Mouse (Mus musculus) heart, embryonic 10.5 days (tissue): Measurements from ENCODE around the gene Pgpep1. TPM values are rescaled to one million over a fixed set of nuclear protein-coding genes. Genes with fewer than 3 reads are reported as not detected.

Experiments
- DNase-seq: peaks from one replicate; pipeline ENCODE4 v3.0.0-alpha.2; 2017; ENCODE audit warnings: low spot score
- H3K27ac ChIP-seq: fragments of 300-500 bp; sonication (generic); 2 replicates; pipeline ENCODE4 v1.5.1; 2016; ENCODE audit warnings: mild to moderate bottlenecking
- H3K27me3 ChIP-seq: fragments of 300-500 bp; sonication (generic); 2 replicates; pipeline ENCODE4 v1.6.1; 2016; ENCODE audit warnings: mild to moderate bottlenecking; ENCODE audit not compliant: poor library complexity, insufficient read depth, severe bottlenecking
- H3K36me3 ChIP-seq: fragments of 300-500 bp; sonication (generic); 2 replicates; pipeline ENCODE4 v1.6.1; 2016; ENCODE audit warnings: mild to moderate bottlenecking, moderate library complexity
- H3K4me1 ChIP-seq: fragments of 300-500 bp; sonication (generic); 2 replicates; pipeline ENCODE4 v1.6.1; 2016; ENCODE audit warnings: mild to moderate bottlenecking
- H3K4me3 ChIP-seq: fragments of 300-500 bp; sonication (generic); 2 replicates; pipeline ENCODE4 v1.5.1; 2016; ENCODE audit warnings: mild to moderate bottlenecking, moderate library complexity
- H3K9me3 ChIP-seq: fragments of 300-500 bp; sonication (generic); 2 replicates; pipeline ENCODE4 v1.6.1; 2016; ENCODE audit warnings: mild to moderate bottlenecking, moderate library complexity
- WGBS: fragments of 180-500 bp; shearing (Covaris S2); methylation state at CpG from one replicate; pipeline ENCODE4 v1.1.7; 2016; 5-methylcytosine and 5-hydroxymethylcytosine counted together
- polyA plus RNA-seq: library from polyadenylated mRNA; unstranded; fragments of >200 nt; fragmentation: Nextera tagmentation; extraction: Ambion mirVana; gene quantifications from 2 replicates; pipeline ENCODE4 v1.2.1, GENCODE M21; 2016

The Pgpep1 gene
- polyA plus RNA-seq, result 38.0 and 42.0 TPM in 2 replicates

GRCm38 (mm10) chr8:70660273-70660725 lies at the start of gene Pgpep1:
Gene Pgpep1, minus strand, starts transcription at chr8:70660388.
- H3K9me3 ChIP-seq, result no peaks in the 10 kb centered on the region
- H3K36me3 ChIP-seq, result peaks cover 16% of the 10 kb centered on the region
- H3K27me3 ChIP-seq, result no peaks in the 10 kb centered on the region
- peak within 1 kb of the TSS; percentile 81 for H3K4me3 ChIP-seq
- H3K27ac ChIP-seq, result peak within 1 kb of the TSS; percentile 90
- 2% methylated on average over 14 of the region's 14 CpGs for WGBS
- peak; percentile 83 for DNase-seq
- H3K4me1 ChIP-seq, result peaks cover 34% of the 10 kb centered on the region

GRCm38 (mm10) chr8:70709794-70710193 lies 49.6 kb upstream of the Pgpep1 start:
- no peak for DNase-seq
- WGBS, result 87% methylated on average over 9 of the region's 9 CpGs
- Histone ChIP-seq H3K27me3 (peaks cover 17% of the 10 kb centered on the region; the same call in 1 of the 2 replicates), H3K4me1 (peaks cover 10% of the 10 kb centered on the region; the same call in 1 of the 2 replicates), H3K36me3 (no peaks in the 10 kb centered on the region), H3K4me3 (no peak overlapping the region), H3K9me3 (no peaks in the 10 kb centered on the region), H3K27ac (no peak overlapping the region)

- peaks cover 8% of the 10 kb centered on the region; the same call in 1 of the 2 replicates for H3K27me3 ChIP-seq
- H3K4me3 ChIP-seq, result no peak overlapping the region
- peaks cover 10% of the 10 kb centered on the region; the same call in 1 of the 2 replicates for H3K4me1 ChIP-seq
- 0 out of 2 replicates have a peak, but pooled peaks cover 2% of the 10 kb centered on the region for H3K36me3 ChIP-seq
- H3K9me3 ChIP-seq, result no peaks in the 10 kb centered on the region
- WGBS, result 82% methylated on average over 14 of the region's 14 CpGs
- DNase-seq, result no peak
- H3K27ac ChIP-seq, result no peak overlapping the region
Observed at GRCm38 (mm10) chr8:70708281-70708680, 48.1 kb upstream of the Pgpep1 start.

- no peak within 1 kb of the TSS for H3K4me3 ChIP-seq
- 90% methylated on average over 3 of the region's 3 CpGs for WGBS
- H3K4me1 ChIP-seq, result peaks cover 21% of the 10 kb centered on the region
- DNase-seq, result no peak
- H3K36me3 ChIP-seq, result peaks cover 8% of the 10 kb centered on the region; the same call in 1 of the 2 replicates
- H3K27ac ChIP-seq, result no peak within 1 kb of the TSS
- no peaks in the 10 kb centered on the region for H3K9me3 ChIP-seq
- H3K27me3 ChIP-seq, result no peaks in the 10 kb centered on the region
Observed at GRCm38 (mm10) chr8:70703287-70703686, 43.1 kb upstream of the Pgpep1 start, which contains the start of gene Iqcn. Gene Iqcn, plus strand, starts transcription at chr8:70703457.

DNA sequence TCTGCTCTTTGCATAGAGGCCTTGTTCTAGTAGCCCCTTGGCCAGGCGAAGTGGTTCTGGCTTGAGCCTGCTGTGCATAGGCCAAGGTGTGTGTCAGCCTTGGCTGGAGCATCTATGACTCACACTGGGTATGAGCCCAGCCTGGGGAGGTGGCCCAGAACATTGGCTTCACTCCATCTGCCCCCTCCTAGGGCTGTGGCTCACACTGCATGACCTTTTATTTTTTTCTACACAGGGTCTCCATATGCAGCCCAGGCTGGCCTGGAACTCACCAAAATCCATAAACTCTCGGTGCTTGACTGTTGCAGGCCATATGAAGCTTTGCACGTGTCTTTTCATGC lies 42.6 kb upstream of the Pgpep1 start:
- H3K4me1 ChIP-seq, result peaks cover 21% of the 10 kb centered on the region
- H3K27ac ChIP-seq, result no peak overlapping the region
- H3K9me3 ChIP-seq, result no peaks in the 10 kb centered on the region
- no peak overlapping the region for H3K4me3 ChIP-seq
- H3K27me3 ChIP-seq, result no peaks in the 10 kb centered on the region
- DNase-seq, result no peak
- 76% methylated on average over 3 of the region's 3 CpGs for WGBS
- peaks cover 8% of the 10 kb centered on the region; the same call in 1 of the 2 replicates for H3K36me3 ChIP-seq

GRCm38 (mm10) chr8:70701982-70702841 lies 42.0 kb upstream of the Pgpep1 start:
- peaks cover 8% of the 10 kb centered on the region; the same call in 1 of the 2 replicates for H3K36me3 ChIP-seq
- H3K27me3 ChIP-seq, result no peaks in the 10 kb centered on the region
- WGBS, result 78% methylated on average over 2 of the region's 2 CpGs
- H3K4me3 ChIP-seq, result no peak overlapping the region
- H3K27ac ChIP-seq, result no peak overlapping the region
- no peaks in the 10 kb centered on the region for H3K9me3 ChIP-seq
- H3K4me1 ChIP-seq, result peaks cover 23% of the 10 kb centered on the region
- DNase-seq, result no peak

DNA sequence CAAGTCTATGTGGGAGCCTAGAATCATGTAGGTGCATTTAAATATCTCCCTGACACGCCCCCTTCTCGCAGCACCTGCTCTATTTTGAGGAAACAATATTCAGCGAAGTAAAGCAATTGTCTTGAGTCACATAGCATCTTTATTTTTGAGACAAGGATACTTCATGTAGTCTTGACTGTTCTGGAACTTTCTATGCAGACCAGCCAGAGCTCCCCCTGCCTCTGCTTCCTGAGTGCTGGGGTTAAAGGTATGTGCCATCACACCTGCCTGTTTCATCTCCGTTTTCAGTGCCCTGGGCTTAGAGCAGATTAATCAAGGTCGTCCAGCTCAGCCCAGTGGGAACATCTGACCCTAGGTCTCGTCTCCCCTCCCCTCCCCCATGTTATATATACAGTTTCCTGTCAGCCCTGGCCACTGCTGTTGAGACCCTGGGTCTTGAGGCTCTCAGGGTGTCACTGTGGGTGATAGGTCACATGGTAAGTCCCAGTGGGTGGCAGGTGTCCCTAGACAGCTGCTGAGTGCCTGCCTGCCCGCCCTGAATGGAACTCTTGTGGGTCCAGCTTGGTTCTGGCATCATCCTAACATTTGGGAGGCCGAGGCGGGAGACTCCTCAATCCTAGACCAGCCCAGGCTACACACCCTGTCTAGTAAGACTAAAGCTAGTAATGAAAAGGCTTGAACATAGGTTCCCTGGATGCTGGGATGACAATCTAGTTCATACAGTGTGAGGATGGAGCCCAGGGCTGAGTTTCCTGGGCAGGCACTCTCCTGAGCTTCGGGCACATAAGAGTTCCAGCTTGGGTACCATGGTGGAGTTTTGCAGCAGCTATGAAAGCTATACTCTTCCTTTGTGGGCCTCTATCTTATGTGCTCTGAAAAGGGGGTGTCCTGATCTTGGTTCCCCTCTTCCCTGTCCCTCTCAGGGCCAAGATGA lies 41.1 kb upstream of the Pgpep1 start:
- WGBS, result 49% methylated on average over 10 of the region's 10 CpGs

GRCm38 (mm10) chr8:70700555-70700922 lies 40.4 kb upstream of the Pgpep1 start:
- 1% methylated on average over 20 of the region's 20 CpGs for WGBS
- peak; percentile 95 for DNase-seq
- Histone ChIP-seq H3K4me1 (peaks cover 40% of the 10 kb centered on the region), H3K27me3 (no peaks in the 10 kb centered on the region), H3K9me3 (no peaks in the 10 kb centered on the region), H3K4me3 (peak overlapping the region; percentile 96), H3K36me3 (peaks cover 8% of the 10 kb centered on the region; the same call in 1 of the 2 replicates), H3K27ac (peak overlapping the region; percentile 99)

More for the DNA sequence above, 41.1 kb upstream of the Pgpep1 start:
- H3K27ac ChIP-seq, result peak overlapping the region; percentile 99; the same call in 1 of the 2 replicates
- H3K36me3 ChIP-seq, result peaks cover 8% of the 10 kb centered on the region; the same call in 1 of the 2 replicates
- H3K4me1 ChIP-seq, result peaks cover 32% of the 10 kb centered on the region
- peak overlapping the region; percentile 96 for H3K4me3 ChIP-seq
- no peak for DNase-seq
- H3K27me3 ChIP-seq, result no peaks in the 10 kb centered on the region
- H3K9me3 ChIP-seq, result no peaks in the 10 kb centered on the region

GRCm38 (mm10) chr8:70699834-70700554 lies 39.8 kb upstream of the Pgpep1 start:
- Histone ChIP-seq H3K27me3 (no peaks in the 10 kb centered on the region), H3K9me3 (no peaks in the 10 kb centered on the region), H3K27ac (peak overlapping the region; percentile 99), H3K4me1 (peaks cover 45% of the 10 kb centered on the region), H3K36me3 (peaks cover 8% of the 10 kb centered on the region; the same call in 1 of the 2 replicates), H3K4me3 (peak overlapping the region; percentile 96)
- DNase-seq, result peak; percentile 86
- under 1% methylated on average over 58 of the region's 59 CpGs for WGBS

- H3K27ac ChIP-seq, result peak overlapping the region; percentile 99
- DNase-seq, result no peak
- H3K9me3 ChIP-seq, result no peaks in the 10 kb centered on the region
- H3K4me3 ChIP-seq, result peak overlapping the region; percentile 96
- peaks cover 8% of the 10 kb centered on the region; the same call in 1 of the 2 replicates for H3K36me3 ChIP-seq
- no peaks in the 10 kb centered on the region for H3K27me3 ChIP-seq
- peaks cover 48% of the 10 kb centered on the region for H3K4me1 ChIP-seq
- WGBS, result under 1% methylated on average over 76 of the region's 89 CpGs
Observed at GRCm38 (mm10) chr8:70699116-70699833, 39.1 kb upstream of the Pgpep1 start.

DNA sequence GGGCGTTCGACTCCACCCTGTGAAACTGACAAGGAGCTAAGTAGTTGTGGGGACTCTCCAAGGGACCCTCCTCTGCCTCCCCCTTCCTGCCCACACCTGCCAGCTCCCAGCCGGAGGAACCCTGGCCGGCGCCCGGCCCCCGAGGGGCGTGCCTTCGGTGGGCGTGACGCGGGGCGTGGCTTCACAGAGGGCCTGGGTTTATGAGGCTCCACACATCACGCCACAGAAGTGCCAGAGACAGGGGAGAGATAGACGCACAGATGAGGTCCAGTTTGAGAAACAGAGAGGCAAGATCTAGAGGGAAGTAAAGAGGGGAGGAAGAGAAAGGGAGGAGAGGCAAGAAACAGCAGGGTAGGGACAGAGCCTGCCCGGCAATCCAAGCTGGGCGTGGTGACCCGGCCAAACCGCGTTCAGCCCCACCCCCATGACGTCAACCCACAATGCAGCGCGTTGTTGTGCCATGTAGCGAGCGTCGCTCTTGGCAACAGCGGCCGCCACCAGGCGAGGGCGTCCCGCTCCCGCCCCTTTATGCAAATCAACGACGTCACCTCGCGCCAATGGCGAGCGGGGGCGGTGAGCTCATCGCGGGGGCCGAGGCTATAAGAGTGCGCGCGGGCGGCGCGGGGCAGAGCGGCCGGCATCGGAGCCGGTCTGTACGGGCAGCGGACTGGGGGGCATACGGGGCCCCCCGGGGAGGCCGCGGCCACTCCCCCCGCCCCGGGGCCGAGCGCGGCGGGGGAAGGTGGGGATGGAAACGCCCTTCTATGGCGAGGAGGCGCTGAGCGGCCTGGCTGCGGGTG lies 38.3 kb upstream of the Pgpep1 start, which contains the start of gene Jund:
Gene Jund, plus strand, starts transcription at position 640 of the 800 bp plus-strand sequence.
- Histone ChIP-seq H3K9me3 (no peaks in the 10 kb centered on the region), H3K4me3 (peak within 1 kb of the TSS; percentile 96), H3K27ac (peak within 1 kb of the TSS; percentile 99), H3K36me3 (peaks cover 8% of the 10 kb centered on the region; the same call in 1 of the 2 replicates), H3K27me3 (no peaks in the 10 kb centered on the region), H3K4me1 (peaks cover 52% of the 10 kb centered on the region)
- DNase-seq, result peak; percentile 99
- WGBS, result under 1% methylated on average over 67 of the region's 69 CpGs
